In genomic region chr11:46275302-46275701, GRCm38 (mm10) we compare ENCODE assay signal across 8 mouse cellular contexts. TPM values are rescaled to one million over a fixed set of nuclear protein-coding genes. Genes with fewer than 3 reads are reported as not detected.
DNase-seq lines count a peak whose midpoint lies in the region; ATAC-seq and TF ChIP-seq lines count a peak whose summit lies in the region.

No protein-coding gene starts in this region.

- H3K27ac ChIP-seq in embryonic facial prominence, embryonic 10.5 days (replicated peaks) = no peak overlapping the region
- no peak overlapping the region for H3K27ac ChIP-seq in kidney, embryonic 14.5 days (ENCODE audit: low read depth, low read length)
- H3K27ac ChIP-seq in liver, adult 2 months (replicated peaks; ENCODE audit: insufficient read depth, low read depth, low read length) = no peak overlapping the region

- H3K27me3 ChIP-seq in embryonic facial prominence, embryonic 10.5 days (replicated peaks; ENCODE audit: low read depth, poor library complexity, severe bottlenecking) = no peaks in the 10 kb centered on the region
- H3K27me3 ChIP-seq in kidney, embryonic 14.5 days (ENCODE audit: control insufficient read depth, insufficient read depth, low read length) = no peaks in the 10 kb centered on the region
- no peaks in the 10 kb centered on the region for H3K27me3 ChIP-seq in liver, adult 2 months (ENCODE audit: control insufficient read depth, insufficient read depth, low read length)

- 0 out of 2 replicates have a peak, but pooled peaks cover 3% of the 10 kb centered on the region for H3K4me1 ChIP-seq in embryonic facial prominence, embryonic 10.5 days
- no peaks in the 10 kb centered on the region for H3K4me1 ChIP-seq in kidney, embryonic 14.5 days (ENCODE audit: control insufficient read depth, insufficient read depth, low read length)
- H3K4me1 ChIP-seq in liver, adult 2 months (ENCODE audit: control insufficient read depth, insufficient read depth, low read length) = no peaks in the 10 kb centered on the region

- H3K9me3 ChIP-seq in embryonic facial prominence, embryonic 10.5 days = no peaks in the 10 kb centered on the region
- no peaks in the 10 kb centered on the region for H3K9me3 ChIP-seq in kidney, embryonic 14.5 days (ENCODE audit: control insufficient read depth, low read length)

- peak; percentile 91 for TF ChIP-seq CTCF in liver, adult 2 months (IDR thresholded peaks at IDR 0.05; ENCODE audit: low read depth, low read length)

- WGBS in embryonic facial prominence, embryonic 10.5 days = 13% methylated on average over 6 of the region's 6 CpGs
- WGBS in kidney, embryonic 14.5 days = 12% methylated on average over 6 of the region's 6 CpGs
- WGBS in liver, adult 2 months = 13% methylated on average over 6 of the region's 6 CpGs

- DNase-seq in 416B (ENCODE audit: low read depth) = peak; percentile 80
- peak; percentile 84 for DNase-seq in adrenal gland, postnatal 10 days
- peak; percentile 84 for DNase-seq in embryonic facial prominence, embryonic 10.5 days (ENCODE audit: low spot score)
- DNase-seq in heart, adult 9 months (ENCODE audit: low spot score in 2 of 2) = peak; percentile 17 to 34
- DNase-seq in liver, adult 2 months (ENCODE audit: extremely low read depth, low read depth, low spot score) = peak; percentile 39
- DNase-seq in naive thymus-derived CD4-positive, alpha-beta T cell, adult 2 months (ENCODE audit: low read depth) = peak; percentile 93
- peak; percentile 75 to 90 for DNase-seq in spleen, postnatal 4 days (ENCODE audit: low spot score in 2 of 2)

- no peak overlapping the region for H3K9ac ChIP-seq in kidney, embryonic 14.5 days (ENCODE audit: low read depth, low read length)
- no peak overlapping the region for H3K9ac ChIP-seq in liver, adult 2 months (ENCODE audit: low read depth, low read length)

- no peak overlapping the region for H3K4me2 ChIP-seq in kidney, embryonic 14.5 days (replicated peaks; ENCODE audit: low read depth, low read length)

- no peaks in the 10 kb centered on the region for H3K79me2 ChIP-seq in liver, adult 2 months (ENCODE audit: control insufficient read depth, insufficient read depth, low read length)

- peak; percentile 85 for ATAC-seq in kidney, embryonic 14.5 days (ENCODE audit: low FRiP score, low TSS enrichment)

- H3K4me3 ChIP-seq in embryonic facial prominence, embryonic 10.5 days = no peak overlapping the region
- H3K4me3 ChIP-seq in kidney, embryonic 14.5 days (ENCODE audit: low read length) = no peak overlapping the region
- no peak overlapping the region for H3K4me3 ChIP-seq in liver, adult 2 months (ENCODE audit: insufficient read depth, low read depth, low read length)

- no peak for TF ChIP-seq POLR2A in liver, adult 2 months (IDR thresholded peaks at IDR 0.05; ENCODE audit: extremely low read depth, insufficient read depth, low read length)

- peaks cover 24% of the 10 kb centered on the region; the same call in 1 of the 2 replicates for H3K36me3 ChIP-seq in embryonic facial prominence, embryonic 10.5 days (replicated peaks)
- peaks cover 6% of the 10 kb centered on the region; the same call in 1 of the 2 replicates for H3K36me3 ChIP-seq in kidney, embryonic 14.5 days (ENCODE audit: control insufficient read depth, insufficient read depth, low read length)
- H3K36me3 ChIP-seq in liver, adult 2 months (ENCODE audit: control insufficient read depth, insufficient read depth, low read length) = no peaks in the 10 kb centered on the region

RNA-seq across cellular contexts. Expression of gene Cyfip2, which starts 37.4 kb away (rescaled TPM):
- 10 to 100 TPM; 35.4 to 39.7 TPM for total RNA-seq in adrenal gland, postnatal 10 days (2021)
- polyA plus RNA-seq in embryonic facial prominence, embryonic 10.5 days (2016; fragmentation: Nextera tagmentation; extraction: Ambion mirVana) = 17.4 and 18.3 TPM in 2 replicates
- polyA plus RNA-seq in kidney, embryonic 14.5 days (2014; fragmentation: Nextera tagmentation; extraction: Ambion mirVana) = 9.4 and 19.2 TPM in 2 replicates
- 0.55 and 1.5 TPM in 2 replicates for total RNA-seq in liver, adult 2 months (2014; rRNA removed)
- polyA plus RNA-seq in liver, adult 2 months (2012; rRNA removed) = 0.71 and 0.73 TPM in 2 replicates

RNA-seq across cellular contexts. Expression of gene Fndc9, which starts 40.0 kb away (rescaled TPM):
- total RNA-seq in adrenal gland, postnatal 10 days (2021) = not detected
- polyA plus RNA-seq in embryonic facial prominence, embryonic 10.5 days (2016; fragmentation: Nextera tagmentation; extraction: Ambion mirVana) = 0.26 and 0.29 TPM in 2 replicates
- polyA plus RNA-seq in kidney, embryonic 14.5 days (2014; fragmentation: Nextera tagmentation; extraction: Ambion mirVana) = 0.11 TPM in 1 of 2 replicates, not detected in the other
- not detected in 2 replicates for total RNA-seq in liver, adult 2 months (2014; rRNA removed)
- not detected in 2 replicates for polyA plus RNA-seq in liver, adult 2 months (2012; rRNA removed)

Comparison
In these comparisons a context has a peak if more than half of its experiments do, and no peak if none do; other contexts are left out.
1. DNase-seq: peak in every context shown above with its lines; median percentile 93 in naive thymus-derived CD4-positive, alpha-beta T cell, adult 2 months; 84 in adrenal gland, postnatal 10 days; 84 in embryonic facial prominence, embryonic 10.5 days; 82 in spleen, postnatal 4 days; 80 in 416B; 39 in liver, adult 2 months; 26 in heart, adult 9 months.